Mouse (Mus musculus): ENCODE results near the gene Trap1a. TPM values are rescaled to one million over a fixed set of nuclear protein-coding genes. Genes with fewer than 3 reads are reported as not detected.
"Not testable (repeated sequence)": the region's sequence is repeated elsewhere in the genome, so short reads cannot be mapped to it uniquely, and the experiment has no call there.

The Trap1a gene
- polyA plus RNA-seq (2012; rRNA removed): 0.06 TPM in 1 of 2 replicates, not detected in the other

DNA sequence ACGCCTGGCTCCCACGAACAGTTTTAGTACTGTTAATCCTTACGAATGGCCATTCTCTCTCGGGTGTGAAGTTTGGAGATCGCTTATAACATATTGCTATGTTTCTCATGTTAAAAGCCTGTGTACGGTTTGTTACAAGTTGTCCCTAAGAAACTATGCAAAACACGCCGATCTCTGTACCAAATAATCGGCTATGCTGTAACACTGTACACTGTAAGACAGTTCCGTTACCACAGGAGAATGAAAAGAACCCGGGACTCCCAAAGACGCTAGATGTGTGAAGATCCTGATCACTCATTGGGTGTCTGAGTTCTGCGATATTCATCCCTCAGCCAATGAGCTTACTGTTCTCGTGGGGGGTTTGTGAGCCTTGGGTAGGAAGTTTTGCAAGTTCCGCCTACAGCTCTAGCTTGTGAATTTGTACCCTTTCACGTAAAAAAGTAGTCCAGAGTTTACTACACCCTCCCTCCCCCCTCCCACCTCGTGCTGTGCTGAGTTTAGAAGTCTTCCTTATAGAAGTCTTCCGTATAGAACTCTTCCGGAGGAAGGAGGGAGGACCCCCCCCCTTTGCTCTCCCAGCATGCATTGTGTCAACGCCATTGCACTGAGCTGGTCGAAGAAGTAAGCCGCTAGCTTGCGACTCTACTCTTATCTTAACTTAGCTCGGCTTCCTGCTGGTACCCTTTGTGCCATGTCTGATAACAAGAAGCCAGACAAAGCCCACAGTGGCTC lies at the start of gene Trap1a:
Gene Trap1a, plus strand, starts transcription at position 421 of the 732 bp plus-strand sequence.
- no peak for DNase-seq (ENCODE audit: low spot score)

DNA sequence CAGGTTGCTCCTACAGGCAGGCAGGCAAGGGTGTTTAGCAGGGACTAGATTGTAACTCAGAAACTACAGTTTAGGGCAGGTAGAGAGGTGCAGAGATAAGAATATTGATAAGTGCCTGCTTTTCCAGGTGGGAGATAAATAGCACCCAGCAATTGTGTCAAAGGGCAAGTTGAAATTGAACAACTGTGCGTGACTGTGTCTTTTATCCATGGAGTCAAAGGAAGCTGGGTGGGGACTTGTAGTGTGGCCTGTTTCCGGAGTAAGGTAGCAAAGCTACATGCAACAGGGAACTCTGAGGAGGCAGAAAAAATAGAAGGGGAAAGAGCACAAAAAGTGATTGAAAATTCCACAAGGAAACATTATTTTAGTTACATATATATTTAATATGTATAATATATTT lies 40.4 kb upstream of the Trap1a start:
- no peak for DNase-seq (ENCODE audit: low spot score)

DNA sequence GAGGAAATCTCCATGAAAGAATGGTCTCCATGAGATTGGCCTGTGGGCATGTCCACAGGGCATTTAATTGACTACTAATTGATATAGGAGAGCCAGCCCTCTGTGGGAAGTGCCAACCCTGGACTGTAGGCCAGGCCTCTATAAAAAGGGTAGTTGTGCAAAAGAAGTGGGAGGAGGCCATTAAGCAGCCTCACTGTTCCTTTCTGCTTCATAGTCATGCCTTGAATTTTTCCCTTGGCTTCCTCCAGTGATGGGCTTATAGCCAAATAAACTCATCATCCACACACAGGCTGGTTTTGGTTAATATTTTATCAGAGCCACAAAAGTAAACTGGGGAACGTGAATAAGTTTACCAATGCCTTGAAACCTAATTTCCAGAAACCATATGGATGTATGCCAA lies 38.2 kb upstream of the Trap1a start:
- DNase-seq (ENCODE audit: low spot score): no peak

DNA sequence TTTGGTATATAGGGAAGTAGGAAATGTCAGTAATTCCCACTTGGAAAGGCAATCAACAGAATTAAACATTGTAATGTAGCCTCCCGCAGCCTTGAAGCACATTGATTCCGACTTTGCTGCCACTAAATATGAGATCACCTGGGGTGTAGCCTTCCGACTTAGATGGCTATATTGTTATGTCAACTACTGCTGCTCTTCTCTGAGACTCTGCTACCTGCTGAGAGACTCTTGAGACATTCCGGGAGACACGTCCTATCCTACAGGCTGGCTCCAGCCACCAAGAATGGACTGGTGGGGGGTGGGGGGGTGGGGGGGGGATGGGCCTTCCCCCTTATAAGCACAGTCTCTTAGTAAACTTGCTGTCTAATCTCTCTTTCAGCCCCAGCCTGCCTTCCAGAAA lies 16.1 kb upstream of the Trap1a start:
- not testable (repeated sequence) for DNase-seq (ENCODE audit: low spot score)

DNA sequence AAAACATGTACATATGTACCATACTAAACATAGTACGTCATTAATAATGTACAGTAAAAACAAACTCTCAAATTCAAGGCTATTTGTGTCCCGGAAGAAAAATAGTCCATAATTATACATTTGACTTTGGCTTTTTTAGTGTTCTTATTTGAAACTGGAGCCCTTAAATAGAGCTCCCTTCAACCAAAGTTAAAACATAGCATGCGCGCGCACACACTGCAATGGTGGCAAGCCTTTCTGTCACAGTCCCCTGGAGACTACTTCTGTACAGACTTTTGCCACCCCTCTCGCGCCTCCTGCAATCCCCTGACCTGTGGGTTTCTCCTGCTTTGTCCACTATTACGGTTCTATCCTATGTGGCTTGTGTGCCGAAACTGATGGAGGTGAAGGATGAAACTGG lies 900 bp upstream of the Trap1a start:
- DNase-seq (ENCODE audit: low spot score): no peak

DNA sequence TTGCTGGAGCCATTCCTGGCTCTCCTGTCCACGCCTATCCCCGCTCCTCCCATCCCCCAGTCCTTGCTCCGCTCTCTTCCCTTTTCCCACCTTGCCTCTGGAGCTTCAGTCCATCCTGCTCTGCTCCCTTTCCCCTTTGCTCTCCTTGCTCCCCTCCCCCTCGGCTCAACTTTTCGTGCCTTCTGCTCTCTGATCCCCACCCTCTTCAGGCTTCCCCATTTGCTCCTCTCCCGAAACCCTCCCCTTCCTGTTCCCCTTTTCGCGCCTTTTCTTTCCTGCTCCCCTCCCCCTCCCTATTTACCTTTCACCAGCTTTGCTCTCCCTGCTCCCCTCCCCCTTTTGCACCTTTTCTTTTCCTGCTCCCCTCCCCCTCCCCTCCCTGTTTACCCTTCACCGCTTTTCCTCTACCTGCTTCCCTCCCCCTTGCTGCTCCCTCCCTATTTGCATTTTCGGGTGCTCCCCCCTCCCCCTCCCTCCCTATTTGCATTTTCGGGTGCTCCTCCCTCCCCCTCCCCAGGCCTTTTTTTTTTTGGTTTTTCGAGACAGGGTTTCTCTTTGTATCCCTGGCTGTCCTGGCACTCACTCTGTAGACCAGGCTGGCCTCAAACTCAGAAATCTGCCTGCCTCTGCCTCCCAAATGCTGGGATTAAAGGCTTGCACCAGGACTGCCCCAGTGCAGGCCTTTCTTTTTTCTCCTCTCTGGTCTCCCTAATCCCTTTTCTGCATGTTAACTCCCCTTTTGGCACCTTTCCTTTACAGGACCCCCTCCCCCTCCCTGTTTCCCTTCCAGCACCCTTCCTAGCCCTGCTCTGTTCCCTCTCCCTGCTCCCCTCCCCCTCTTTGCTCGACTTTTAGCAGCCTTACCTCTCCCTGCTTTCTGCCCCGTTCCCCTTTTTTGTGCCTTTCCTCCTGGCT lies 1.3 kb downstream of the Trap1a start:
- no peak for DNase-seq (ENCODE audit: low spot score)

DNA sequence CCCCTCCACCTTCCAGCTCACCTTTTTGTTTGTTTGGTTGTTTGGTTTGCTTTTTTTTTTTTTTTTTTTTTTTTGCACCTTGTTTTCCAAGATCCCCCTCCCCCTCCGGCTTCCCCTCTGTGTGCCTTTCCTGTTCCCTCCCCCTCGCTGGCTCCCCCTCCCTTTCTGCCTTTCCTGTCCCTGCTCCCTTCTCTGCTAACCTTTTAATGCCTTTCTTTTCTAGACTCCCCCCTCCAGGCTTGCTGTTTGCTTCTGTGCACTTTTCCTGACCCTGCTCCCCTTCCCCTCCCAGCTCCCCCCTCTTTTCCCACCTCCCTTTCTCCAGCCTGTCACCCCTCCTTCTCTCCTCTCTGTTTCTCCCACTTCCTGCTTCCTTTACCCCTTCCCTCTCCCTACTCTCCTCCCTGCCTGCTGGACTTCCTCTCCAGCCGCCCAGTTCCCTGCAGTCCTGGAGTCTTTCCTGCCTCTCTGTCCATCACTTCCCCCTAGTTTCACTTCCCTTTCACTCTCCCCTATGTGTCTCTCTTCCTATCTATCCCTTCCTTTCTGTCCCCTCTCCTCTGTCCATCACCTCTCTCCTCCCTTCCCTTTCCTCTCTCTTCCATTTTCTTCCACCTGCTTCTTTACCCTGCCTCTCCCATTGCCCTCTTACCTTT lies 2.1 kb downstream of the Trap1a start:
- DNase-seq (ENCODE audit: low spot score): no peak

DNA sequence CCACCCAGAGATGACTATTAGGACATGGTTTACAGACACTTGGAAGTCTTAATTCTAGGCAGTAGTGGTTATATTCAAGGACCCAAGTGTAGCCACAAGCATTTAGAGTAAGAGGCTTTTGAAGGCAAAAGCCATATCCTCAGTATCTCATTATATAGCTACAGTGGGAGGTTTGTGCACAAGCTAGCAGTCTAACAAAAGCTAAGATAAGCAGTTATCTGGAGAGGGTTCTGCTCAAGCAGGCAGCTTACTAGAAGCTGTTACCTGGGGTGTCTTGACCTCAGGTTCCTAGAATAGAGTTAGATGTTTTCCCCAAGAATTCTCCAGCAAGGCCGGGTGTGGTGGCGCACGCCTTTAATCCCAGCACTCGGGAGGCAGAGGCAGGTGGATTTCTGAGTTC lies 6.1 kb downstream of the Trap1a start:
- no peak for DNase-seq (ENCODE audit: low spot score)

DNA sequence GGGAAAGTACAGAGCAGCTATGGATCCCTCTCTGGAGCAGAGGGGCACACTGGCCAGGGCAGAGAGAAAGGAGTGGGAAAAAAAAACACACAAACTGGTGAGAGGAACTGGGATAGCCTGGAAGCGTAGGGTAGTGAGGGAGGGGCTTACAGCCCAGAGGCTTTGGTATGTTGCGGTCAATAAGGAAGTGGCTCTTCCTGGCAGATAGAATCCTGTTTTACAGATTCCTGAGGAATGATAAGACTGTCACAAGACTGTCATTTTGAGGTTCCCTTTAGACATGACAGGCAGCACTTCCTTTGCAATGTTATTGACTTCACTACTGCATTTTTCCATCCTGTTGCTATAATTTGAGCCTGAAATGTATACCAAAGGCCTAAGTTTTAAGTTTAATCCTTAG lies 7.7 kb downstream of the Trap1a start:
- DNase-seq (ENCODE audit: low spot score): no peak

DNA sequence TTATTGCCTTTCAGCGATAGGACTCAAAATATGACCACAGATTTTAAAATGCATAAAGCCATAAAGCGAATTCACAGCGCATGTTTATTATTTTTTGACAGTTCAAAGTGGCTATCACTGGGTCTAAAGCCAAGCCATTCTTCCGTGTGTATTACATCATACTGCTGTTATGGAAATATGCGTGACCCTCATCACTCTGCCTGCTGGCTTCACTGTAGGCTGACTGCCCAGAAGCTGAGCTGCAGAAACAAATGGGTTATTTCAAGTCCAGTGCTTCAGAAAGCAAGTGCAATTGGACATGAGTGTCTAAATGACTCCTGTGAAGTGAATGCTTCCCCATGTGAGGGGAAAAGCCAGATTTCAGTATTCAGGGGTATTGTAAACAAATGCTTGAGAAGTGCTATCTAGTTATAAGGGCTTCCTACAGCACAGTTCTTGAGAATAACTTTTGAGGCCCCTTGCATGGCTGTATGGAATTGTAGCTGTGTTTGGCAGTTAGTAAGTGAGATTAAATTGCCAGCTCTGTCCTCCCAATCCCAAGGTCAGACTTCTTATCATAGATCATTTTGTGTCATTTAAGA lies 18.8 kb downstream of the Trap1a start:
- DNase-seq (ENCODE audit: low spot score): no peak

DNA sequence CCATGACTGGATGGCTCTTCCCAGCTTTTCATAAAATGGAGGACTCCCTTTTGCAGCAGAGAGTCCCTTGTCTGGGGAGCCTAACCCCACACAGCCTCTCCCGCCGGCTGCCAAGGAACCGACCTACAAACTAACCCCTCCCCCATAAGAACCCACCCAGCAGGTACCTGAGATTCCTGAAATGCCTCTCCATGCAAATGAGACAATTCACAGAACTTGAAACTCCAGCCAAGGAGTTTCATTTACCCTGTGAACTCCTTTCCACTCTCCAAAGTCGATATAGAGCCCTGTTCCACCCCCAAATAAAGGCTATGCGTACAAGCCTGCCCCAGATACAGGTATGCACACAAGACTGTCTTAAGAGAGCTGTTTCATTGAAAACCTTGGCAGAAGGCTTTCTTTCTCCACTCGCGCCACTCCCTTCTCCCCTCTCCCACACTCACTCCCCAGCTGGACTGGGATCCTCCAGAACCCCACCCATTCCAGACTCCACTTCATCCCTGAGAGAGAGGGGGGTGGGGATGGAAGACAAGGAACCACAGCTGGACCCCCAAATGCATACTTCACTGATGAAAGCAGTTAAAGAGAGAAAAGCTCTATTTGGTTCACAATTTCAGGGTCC lies 24.3 kb downstream of the Trap1a start:
- no peak for DNase-seq (ENCODE audit: low spot score)

DNA sequence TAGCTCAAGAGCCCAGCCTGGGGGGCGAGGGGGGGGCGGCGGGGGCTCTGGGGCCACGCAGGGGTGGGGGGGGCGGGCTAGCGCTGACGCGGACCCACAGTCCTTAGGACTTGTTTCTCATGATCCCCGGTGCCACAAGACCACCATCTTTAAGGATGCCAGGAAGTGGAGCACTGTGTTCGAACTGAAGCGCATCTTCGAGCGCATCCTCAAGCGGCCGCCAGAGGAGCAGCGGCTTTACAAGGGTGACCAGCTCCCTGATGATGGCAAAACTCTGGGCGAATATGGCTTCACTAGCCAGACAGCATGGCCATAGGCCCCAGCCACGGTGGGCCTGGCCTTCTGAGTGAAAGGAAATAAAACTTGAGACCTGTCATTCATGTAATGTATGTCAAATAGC lies 24.9 kb downstream of the Trap1a start:
- DNase-seq (ENCODE audit: low spot score): no peak

DNA sequence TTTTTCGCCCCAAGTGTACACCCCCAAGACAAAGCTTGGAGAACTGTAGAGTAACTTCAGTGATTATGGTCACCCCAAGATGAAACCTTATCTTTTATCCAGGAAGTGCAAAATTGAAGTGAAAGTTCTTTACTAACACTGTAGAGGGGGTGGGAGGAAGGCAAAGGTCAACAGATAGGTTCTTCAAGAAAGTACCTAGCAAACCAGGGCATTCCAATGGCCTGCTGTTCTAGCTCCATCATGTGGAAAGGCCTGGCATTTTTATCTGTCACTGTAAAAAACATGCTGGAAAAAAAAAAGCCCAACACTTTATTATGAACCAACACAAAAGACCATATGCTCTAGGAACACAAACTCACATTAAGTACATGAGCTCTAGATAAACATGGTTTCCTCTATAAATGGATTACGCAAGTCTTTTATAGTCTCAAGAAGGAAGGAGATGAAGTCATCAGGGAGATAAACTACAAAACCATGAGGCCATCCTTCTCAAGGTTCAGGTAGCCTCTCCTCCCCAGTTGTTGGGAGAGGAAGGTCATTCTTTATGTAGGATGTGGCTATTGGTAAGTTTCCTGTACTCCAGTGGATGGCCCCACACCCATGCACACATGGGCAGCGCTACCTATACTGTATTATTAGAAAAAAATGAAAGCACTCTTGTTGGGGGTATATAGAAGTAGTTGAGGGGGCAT lies 33.5 kb downstream of the Trap1a start:
- DNase-seq (ENCODE audit: low spot score): no peak

DNA sequence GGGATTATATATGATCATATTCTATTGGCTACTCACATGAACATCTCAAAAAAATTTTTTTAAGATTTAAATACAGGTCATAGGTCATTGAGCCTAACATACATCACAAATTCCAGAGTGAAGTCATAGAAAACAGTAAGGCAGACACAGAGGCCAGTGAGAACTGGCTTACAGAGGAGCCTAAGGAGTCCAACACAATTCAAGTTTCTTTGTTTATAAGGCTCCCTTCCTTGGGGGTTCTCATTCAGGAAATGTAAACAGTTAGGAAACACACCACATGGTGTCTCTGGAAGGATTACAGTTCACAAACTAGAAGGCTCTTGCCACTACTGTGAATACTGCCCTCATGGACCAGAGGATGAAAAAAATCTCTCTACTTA lies 34.0 kb downstream of the Trap1a start:
- DNase-seq (ENCODE audit: low spot score): no peak

DNA sequence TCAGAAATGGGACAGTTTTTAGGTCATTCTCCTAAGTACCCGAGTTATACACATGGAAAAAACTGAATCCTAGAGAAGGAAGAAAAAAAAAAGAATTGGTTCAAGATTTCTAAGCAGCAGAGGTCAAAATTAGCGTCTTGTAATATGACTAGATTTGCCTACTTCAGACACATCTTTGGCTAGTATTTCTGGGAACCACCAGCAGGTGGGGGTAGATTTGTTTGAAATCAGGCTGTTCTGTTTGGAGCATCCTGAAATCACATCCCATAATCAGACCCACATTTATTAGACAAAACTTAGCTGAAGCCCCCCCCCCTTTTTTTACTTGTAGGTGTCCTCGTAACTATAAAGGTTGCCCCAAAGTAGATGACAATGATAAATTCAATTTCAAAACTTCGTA lies 35.6 kb downstream of the Trap1a start:
- no peak for DNase-seq (ENCODE audit: low spot score)

DNA sequence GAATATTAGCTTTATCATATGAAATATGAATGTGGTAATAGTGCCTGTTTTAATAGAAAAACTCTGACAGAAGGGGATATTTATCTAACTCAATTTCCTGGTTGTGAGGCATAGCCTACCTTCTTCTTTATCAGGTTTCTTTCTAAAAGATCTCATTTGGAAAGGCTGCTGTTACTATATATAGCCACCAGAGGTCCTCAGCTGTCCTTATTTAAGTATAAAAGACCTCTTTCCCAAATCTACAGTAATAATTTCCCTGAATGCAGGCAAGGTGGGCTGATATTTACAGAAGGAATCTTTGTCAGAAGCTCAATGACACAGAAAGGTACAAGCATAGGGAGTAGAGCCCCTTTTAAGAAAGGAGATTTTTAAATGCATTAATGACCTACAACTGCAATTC lies 39.2 kb downstream of the Trap1a start:
- no peak for DNase-seq (ENCODE audit: low spot score)

Other genes starting within 250 kb of the Trap1a start
- 0.06 TPM in 1 of 2 replicates, not detected in the other for gene Serpina7, start 248.4 kb upstream of the Trap1a start, polyA plus RNA-seq (2012; rRNA removed)
- gene 4930513O06Rik, start 247.4 kb upstream of the Trap1a start, polyA plus RNA-seq (2012; rRNA removed): not detected in 2 replicates
- not detected in 2 replicates for gene 4933428M09Rik, start 154.5 kb upstream of the Trap1a start, polyA plus RNA-seq (2012; rRNA removed)
- gene Mum1l1, start 123.6 kb upstream of the Trap1a start, polyA plus RNA-seq (2012; rRNA removed): 5.6 and 5.7 TPM in 2 replicates
- 3.0 and 3.6 TPM in 2 replicates for gene D330045A20Rik, start 146.7 kb downstream of the Trap1a start, polyA plus RNA-seq (2012; rRNA removed)
- gene Rnf128, start 229.6 kb downstream of the Trap1a start, polyA plus RNA-seq (2012; rRNA removed): 85.7 and 103 TPM in 2 replicates

All from urinary bladder, adult 2 months (tissue).